Mouse (Mus musculus) midbrain, postnatal 0 days (tissue): ENCODE results near the gene Gm47955. TPM values are rescaled to one million over a fixed set of nuclear protein-coding genes. Genes with fewer than 3 reads are reported as not detected.
"Not testable (repeated sequence)": the region's sequence is repeated elsewhere in the genome, so short reads cannot be mapped to it uniquely, and the experiment has no call there.

Experiments used
- ATAC-seq: fragments of 200-750 bp; cut with Nextera tagmentation; 2 replicates; pipeline ENCODE4 v1.8.0; 2017; ENCODE audit warnings: moderate number of reproducible peaks, mild to moderate bottlenecking, moderate TSS enrichment, moderate library complexity; ENCODE audit not compliant: low FRiP score
- DNase-seq: peaks from one replicate; pipeline ENCODE4 v3.0.0-alpha.2; 2015; ENCODE audit warnings: low spot score
- H3K27ac ChIP-seq: fragments of 300-500 bp; sonication (generic); 2 replicates; pipeline ENCODE4 v1.5.1; 2014; ENCODE audit warnings: low read depth, mild to moderate bottlenecking, low read length, mixed read lengths
- H3K27me3 ChIP-seq: fragments of 300-500 bp; sonication (generic); 2 replicates; pipeline ENCODE4 v1.6.1; 2014; ENCODE audit warnings: low read length, control low read depth, mixed read lengths; ENCODE audit not compliant: insufficient read depth
- H3K36me3 ChIP-seq: fragments of 300-500 bp; sonication (generic); 2 replicates; pipeline ENCODE4 v1.6.1; 2014; ENCODE audit warnings: low read length, control low read depth, mixed read lengths; ENCODE audit not compliant: insufficient read depth
- H3K4me1 ChIP-seq: fragments of 300-500 bp; sonication (generic); 2 replicates; pipeline ENCODE4 v1.6.1; 2014; ENCODE audit warnings: mild to moderate bottlenecking, control low read depth, antibody characterized with exemption, low read length, mixed read lengths; ENCODE audit not compliant: insufficient read depth
- H3K4me2 ChIP-seq: fragments of 300-500 bp; sonication (generic); 2 replicates; pipeline ENCODE4 v1.6.1; 2014; ENCODE audit warnings: low read depth, mild to moderate bottlenecking, low read length, mixed read lengths; ENCODE audit not compliant: poor library complexity, severe bottlenecking
- H3K4me3 ChIP-seq: fragments of 300-500 bp; sonication (generic); 2 replicates; pipeline ENCODE4 v1.5.1; 2014; ENCODE audit warnings: low read depth, mild to moderate bottlenecking, low read length, moderate library complexity
- H3K9ac ChIP-seq: fragments of 300-500 bp; sonication (generic); replicated peaks from 2 replicates; pipeline ENCODE4 v1.6.1; 2014; ENCODE audit warnings: mild to moderate bottlenecking, low read length, moderate library complexity, mixed read lengths; ENCODE audit not compliant: poor library complexity, severe bottlenecking
- H3K9me3 ChIP-seq: fragments of 300-500 bp; sonication (generic); 2 replicates; pipeline ENCODE4 v1.6.1; 2016; ENCODE audit warnings: low read length, control low read depth
- CTCF ChIP-seq: IDR thresholded peaks from 2 replicates; pipeline ENCODE4 v1.5.1; 2016; ENCODE audit warnings: antibody characterized with exemption, mild to moderate bottlenecking
- WGBS: fragments of 180-500 bp; shearing (Covaris S2); extraction: QIAGEN DNeasy Blood & Tissue Kit; methylation state at CpG from one replicate; pipeline ENCODE4 v1.1.7; 2014; 5-methylcytosine and 5-hydroxymethylcytosine counted together
- polyA plus RNA-seq: library from polyadenylated mRNA; unstranded; fragments of >200 nt; fragmentation: Nextera tagmentation; extraction: Ambion mirVana; gene quantifications from 2 replicates; pipeline ENCODE4 v1.2.1, GENCODE M21; 2015
- total RNA-seq: library from RNA; depleted of rRNA; stranded (reverse); fragments of >200 nt; gene quantifications from 2 replicates; pipeline ENCODE4 v1.2.3, GENCODE M21; 2014

Gene Gm47955
- total and polyA plus RNA-seq, 2 experiments from 2014 or later: not detected

GRCm38 (mm10) chr1:82986738-82987137 lies 26.7 kb downstream of the Gm47955 start:
- H3K9ac ChIP-seq: no peak overlapping the region
- H3K9me3 ChIP-seq: no peaks in the 10 kb centered on the region
- no peak overlapping the region for H3K27ac ChIP-seq
- ATAC-seq (no peak), DNase-seq (no peak)
- H3K36me3 ChIP-seq: no peaks in the 10 kb centered on the region
- no peak overlapping the region for H3K4me2 ChIP-seq
- no peak for TF ChIP-seq CTCF
- no peaks in the 10 kb centered on the region for H3K27me3 ChIP-seq
- H3K4me1 ChIP-seq: no peaks in the 10 kb centered on the region
- H3K4me3 ChIP-seq: no peak overlapping the region
- WGBS: 94% methylated on average over 6 of the region's 6 CpGs

GRCm38 (mm10) chr1:82987530-82988198 lies 27.6 kb downstream of the Gm47955 start:
- DNase-seq: peak; percentile 79
- H3K4me2 ChIP-seq: no peak overlapping the region
- WGBS: 42% methylated on average over 4 of the region's 4 CpGs
- H3K4me1 ChIP-seq: no peaks in the 10 kb centered on the region
- no peaks in the 10 kb centered on the region for H3K27me3 ChIP-seq
- ATAC-seq: peak; percentile 23; the same call in 1 of the 2 replicates
- H3K27ac ChIP-seq: no peak overlapping the region
- no peak overlapping the region for H3K4me3 ChIP-seq
- H3K9me3 ChIP-seq: no peaks in the 10 kb centered on the region
- peak; percentile 92 for TF ChIP-seq CTCF
- H3K9ac ChIP-seq: no peak overlapping the region
- no peaks in the 10 kb centered on the region for H3K36me3 ChIP-seq

GRCm38 (mm10) chr1:82991062-82991461 lies 31.0 kb downstream of the Gm47955 start:
- Histone ChIP-seq H3K36me3 (no peaks in the 10 kb centered on the region), H3K27ac (no peak overlapping the region), H3K4me1 (no peaks in the 10 kb centered on the region), H3K9ac (no peak overlapping the region), H3K4me3 (no peak overlapping the region), H3K4me2 (no peak overlapping the region), H3K9me3 (no peaks in the 10 kb centered on the region), H3K27me3 (no peaks in the 10 kb centered on the region)
- DNase-seq: no peak
- 74% methylated on average over 4 of the region's 4 CpGs for WGBS
- no peak for TF ChIP-seq CTCF
- no peak for ATAC-seq

- DNase-seq: no peak
- no peak for ATAC-seq
- no peaks in the 10 kb centered on the region for H3K27me3 ChIP-seq
- no peak overlapping the region for H3K9ac ChIP-seq
- H3K36me3 ChIP-seq: no peaks in the 10 kb centered on the region
- 77% methylated on average over 3 of the region's 3 CpGs for WGBS
- H3K4me3 ChIP-seq: no peak overlapping the region
- H3K4me2 ChIP-seq: no peak overlapping the region
- H3K4me1 ChIP-seq: no peaks in the 10 kb centered on the region
- H3K27ac ChIP-seq: no peak overlapping the region
- H3K9me3 ChIP-seq: no peaks in the 10 kb centered on the region
- TF ChIP-seq CTCF: no peak
Observed at GRCm38 (mm10) chr1:82991596-82991995, 31.5 kb downstream of the Gm47955 start.

- H3K4me2 ChIP-seq: no peak overlapping the region
- H3K9me3 ChIP-seq: no peaks in the 10 kb centered on the region
- H3K27me3 ChIP-seq: no peaks in the 10 kb centered on the region
- 86% methylated on average over 6 of the region's 6 CpGs for WGBS
- H3K4me1 ChIP-seq: no peaks in the 10 kb centered on the region
- no peak for TF ChIP-seq CTCF
- no peak for DNase-seq
- no peaks in the 10 kb centered on the region for H3K36me3 ChIP-seq
- no peak overlapping the region for H3K27ac ChIP-seq
- H3K9ac ChIP-seq: no peak overlapping the region
- no peak overlapping the region for H3K4me3 ChIP-seq
- ATAC-seq: no peak
Observed at GRCm38 (mm10) chr1:82992093-82992492, 32.0 kb downstream of the Gm47955 start.

GRCm38 (mm10) chr1:82993947-82994346 lies 33.9 kb downstream of the Gm47955 start:
- Histone ChIP-seq H3K9me3 (no peaks in the 10 kb centered on the region), H3K27ac (no peak overlapping the region), H3K27me3 (no peaks in the 10 kb centered on the region), H3K4me1 (no peaks in the 10 kb centered on the region), H3K4me3 (no peak overlapping the region), H3K9ac (no peak overlapping the region), H3K36me3 (no peaks in the 10 kb centered on the region), H3K4me2 (no peak overlapping the region)
- TF ChIP-seq CTCF: no peak
- ATAC-seq: no peak
- DNase-seq: no peak
- WGBS: 87% methylated on average over 3 of the region's 3 CpGs

- H3K27me3 ChIP-seq, H3K4me1 ChIP-seq, H3K9me3 ChIP-seq, H3K36me3 ChIP-seq, H3K9ac ChIP-seq, H3K4me3 ChIP-seq, H3K4me2 ChIP-seq, ATAC-seq, DNase-seq, H3K27ac ChIP-seq: not testable (repeated sequence)
- 97% methylated on average over 7 of the region's 9 CpGs for WGBS
Observed at GRCm38 (mm10) chr1:83000306-83000705, 40.2 kb downstream of the Gm47955 start, which contains the start of gene Gm47959. Gene Gm47959 (plus strand): TSS chr1:83000548.
